Mouse (Mus musculus): Measurements from ENCODE around the gene Ppp1r11.

DNA sequence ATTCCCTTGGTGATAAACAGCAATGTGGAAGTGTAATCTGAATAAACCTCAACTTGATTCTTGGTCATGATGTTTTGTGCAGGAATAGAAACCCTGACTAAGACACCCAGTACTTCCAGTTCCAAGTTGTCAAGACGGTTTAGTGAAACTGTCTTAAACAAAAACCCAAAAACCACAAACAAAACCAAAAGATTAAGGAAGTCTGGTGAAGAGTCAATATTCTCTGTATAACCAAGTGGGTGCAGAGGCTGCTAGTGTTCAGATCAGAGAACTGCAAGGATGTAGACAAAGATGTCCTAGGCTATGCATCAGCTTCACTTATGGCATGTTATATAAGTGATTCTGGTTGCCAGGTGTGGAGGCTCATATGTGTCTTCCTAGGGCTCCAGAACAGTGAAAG lies 15.3 kb upstream of the Ppp1r11 start:
- TF ChIP-seq CTCF (IDR thresholded peaks at IDR 0.05; ENCODE audit: extremely low read depth, insufficient read depth, low read length) (no peak), POLR2A (IDR thresholded peaks at IDR 0.05; ENCODE audit: extremely low read depth, insufficient read depth, low read length) (no peak)

Data from cortical plate, adult 2 months (tissue).